Mouse (Mus musculus): Measurements from ENCODE around the gene 2210408I21Rik. TPM values are rescaled to one million over a fixed set of nuclear protein-coding genes. Genes with fewer than 3 reads are reported as not detected.

2210408I21Rik gene
- 36.4 TPM for polyA plus RNA-seq (2014; fragmentation: Illumina TruSeq; extraction: RNeasy Lipid Tissue Mini Kit (QIAGEN cat#74804); ENCODE audit: low read depth, low replicate concordance)

GRCm38 (mm10) chr13:77134931-77135620 lies at the start of gene 2210408I21Rik, which contains the start of gene Slf1:
Gene 2210408I21Rik (plus strand): TSS chr13:77135540.
Gene Slf1 (minus strand): TSS chr13:77135473.

Other genes with a start within 250 kb of the 2210408I21Rik start
- 34.1 TPM for gene Slf1, start 67 bp upstream of the 2210408I21Rik start, polyA plus RNA-seq (2014; fragmentation: Illumina TruSeq; extraction: RNeasy Lipid Tissue Mini Kit (QIAGEN cat#74804); ENCODE audit: low read depth, low replicate concordance)